Mouse (Mus musculus) lung, postnatal 14 days (tissue): Measurements from ENCODE around the gene Il22ra2.

Experiments used
- DNase-seq: peaks from one replicate; pipeline ENCODE4 v3.0.0; 2021

Il22ra2 gene

DNA sequence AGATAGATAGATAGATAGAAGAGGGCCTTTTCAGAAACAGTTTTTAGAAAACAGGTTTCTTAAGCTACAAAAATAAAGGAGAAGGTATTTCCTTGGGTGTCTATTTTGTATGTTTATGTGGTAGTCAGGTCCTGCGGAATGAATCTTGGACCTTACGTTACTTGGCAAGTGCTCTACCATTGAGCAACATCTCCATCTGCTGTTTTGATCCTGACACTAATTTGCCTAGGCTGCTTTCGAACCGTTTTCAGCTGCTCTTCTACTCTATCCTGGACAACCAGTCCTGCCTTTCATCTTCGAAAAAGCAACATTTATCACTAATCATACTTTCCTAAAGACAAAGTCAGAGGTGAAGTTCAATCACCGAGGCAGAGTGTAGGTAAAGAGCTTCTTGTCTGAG, 18.6 kb upstream of the Il22ra2 start:
- no peak for DNase-seq

DNA sequence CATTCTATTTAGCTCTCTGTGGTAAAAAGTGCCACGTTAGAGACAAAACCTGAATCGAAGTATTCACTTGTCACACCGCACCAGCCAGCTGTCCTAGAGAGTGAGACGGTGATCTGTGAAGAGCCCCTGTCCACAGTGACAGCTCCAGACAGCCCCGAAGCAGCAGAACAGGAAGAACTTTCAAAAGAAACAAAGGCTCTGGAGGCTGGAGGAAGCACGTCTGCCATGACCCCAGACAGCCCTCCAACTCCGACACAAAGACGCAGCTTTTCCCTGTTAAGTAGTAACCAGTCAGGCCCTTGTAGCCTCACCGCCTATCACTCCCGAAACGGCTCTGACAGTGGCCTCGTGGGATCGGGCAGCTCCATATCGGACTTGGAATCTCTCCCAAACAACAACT, 12.7 kb upstream of the Il22ra2 start:
- DNase-seq, result no peak

DNA sequence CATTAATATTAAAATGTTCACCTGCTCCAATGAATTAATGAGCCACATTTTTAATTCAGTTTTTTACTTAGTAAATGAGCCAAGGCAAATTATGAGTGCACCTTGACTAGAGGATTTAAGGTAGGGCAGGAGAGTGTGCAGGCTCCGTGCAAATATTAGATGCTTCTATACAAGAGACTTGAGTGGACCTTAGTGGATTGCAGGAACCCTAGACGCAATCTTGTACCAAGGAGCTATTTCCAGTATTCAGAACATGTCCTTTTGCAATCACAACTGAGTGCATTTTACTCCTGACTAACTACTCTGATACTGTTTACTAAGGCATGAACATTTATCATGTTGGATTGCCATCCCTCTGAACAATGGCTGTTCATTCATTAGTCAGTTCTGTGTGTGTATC, 10.2 kb upstream of the Il22ra2 start:
- no peak for DNase-seq

DNA sequence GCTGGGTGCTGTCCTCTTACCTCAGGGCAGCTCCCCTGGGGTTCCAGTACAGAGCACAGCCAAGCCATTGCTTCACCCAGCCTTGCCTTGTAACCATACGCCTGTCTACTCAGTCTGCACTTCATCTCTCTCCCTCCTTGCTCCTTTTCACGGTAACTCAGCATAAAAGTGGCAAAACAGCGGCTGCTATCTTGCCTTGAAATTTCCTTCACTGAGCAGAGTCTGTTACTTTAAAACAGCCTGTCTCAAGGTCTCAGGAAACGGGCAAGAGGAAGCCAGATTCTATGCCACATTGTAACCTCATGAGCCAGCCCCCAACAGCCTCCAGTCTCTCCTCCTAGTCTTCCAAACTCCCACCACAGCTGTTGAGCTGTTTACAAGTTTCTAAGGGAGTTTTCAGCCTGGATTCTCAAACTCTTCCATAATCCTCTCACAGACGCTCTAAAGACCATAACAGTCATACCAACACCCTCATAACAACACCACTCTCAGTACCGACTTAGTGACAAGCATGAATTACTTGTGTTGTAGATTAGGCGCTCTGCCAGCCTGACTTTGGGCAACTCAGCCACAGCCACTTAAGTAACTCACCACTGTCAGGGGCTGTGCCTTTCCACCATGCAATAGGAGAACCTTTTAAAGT, 8.6 kb upstream of the Il22ra2 start:
- peak; percentile 68 for DNase-seq

DNA sequence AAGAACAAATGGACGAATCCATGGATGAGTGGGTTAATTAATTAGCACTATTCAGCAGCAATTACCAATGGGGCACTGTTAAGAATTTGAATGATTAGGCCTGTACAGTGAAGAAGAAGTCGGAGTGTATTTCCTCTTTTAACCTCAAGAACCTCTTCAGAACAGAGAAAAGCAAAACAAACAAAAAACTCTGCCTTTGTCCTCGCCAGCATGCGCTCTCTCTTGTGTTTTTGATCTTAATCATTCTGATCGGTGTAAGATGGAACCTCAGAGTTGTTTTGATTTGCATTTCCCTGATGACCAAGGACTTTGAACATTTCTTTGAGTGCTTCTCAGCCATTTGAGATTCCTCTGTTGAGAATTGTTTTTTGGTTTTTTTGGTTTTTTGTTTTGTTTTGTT, 2.1 kb upstream of the Il22ra2 start:
- no peak for DNase-seq

DNA sequence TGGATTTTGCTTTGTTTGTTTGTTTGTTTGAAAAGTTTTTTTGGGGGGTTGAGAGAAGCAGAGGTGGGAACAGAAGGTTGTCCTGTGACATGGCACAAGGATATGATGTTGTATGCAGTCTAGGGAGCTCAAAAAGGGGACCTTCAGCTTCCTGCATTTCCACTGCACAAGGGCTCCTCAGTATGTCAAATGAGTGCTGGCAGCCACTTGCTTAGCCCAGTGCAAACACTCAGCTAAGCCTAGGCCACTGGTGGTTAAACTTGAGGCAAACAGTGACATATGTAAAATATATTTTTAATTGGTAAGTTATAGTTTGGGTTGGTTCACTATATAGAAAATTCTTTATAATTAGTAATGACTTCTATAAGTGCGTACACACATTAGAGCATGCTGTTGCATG, 2.8 kb downstream of the Il22ra2 start:
- no peak for DNase-seq

DNA sequence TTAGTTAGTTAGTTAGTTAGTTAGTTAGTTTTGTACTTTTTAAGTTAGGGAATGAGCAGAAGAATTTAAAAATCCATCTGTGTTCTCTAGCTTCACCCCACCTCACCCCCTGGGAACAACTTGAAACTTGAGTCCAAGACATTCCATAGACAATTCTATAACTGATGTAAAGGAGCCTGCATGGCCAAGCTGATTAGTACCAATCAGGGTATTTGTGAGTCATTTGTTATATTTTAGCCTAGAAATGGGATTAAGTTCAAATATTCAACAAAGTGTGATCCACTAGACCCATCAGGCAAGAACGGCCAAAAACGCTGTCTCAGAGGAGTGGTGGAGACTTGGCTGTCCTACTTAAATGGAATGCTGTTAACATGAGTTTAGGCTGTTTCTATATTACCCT, 5.5 kb downstream of the Il22ra2 start:
- DNase-seq, result no peak

DNA sequence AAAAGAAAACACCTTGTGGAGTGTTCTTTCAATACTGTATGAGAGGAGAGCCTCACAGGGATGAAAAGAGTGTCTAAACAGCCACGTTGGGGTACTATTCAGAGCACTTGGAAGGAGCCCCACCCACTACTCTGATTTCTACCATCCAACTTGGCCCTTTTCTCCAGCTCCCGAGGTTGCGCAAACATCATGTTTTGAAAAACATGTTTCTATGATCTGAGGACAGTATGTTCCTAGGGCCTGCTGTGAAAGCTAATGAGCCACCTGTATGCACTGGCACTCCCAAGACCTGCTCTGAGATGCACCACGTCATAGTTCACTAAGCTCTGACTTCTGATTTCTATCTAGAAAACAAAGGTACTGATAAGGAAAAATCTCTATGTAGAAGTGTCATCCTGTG, 6.0 kb downstream of the Il22ra2 start:
- peak; percentile 55 for DNase-seq

DNA sequence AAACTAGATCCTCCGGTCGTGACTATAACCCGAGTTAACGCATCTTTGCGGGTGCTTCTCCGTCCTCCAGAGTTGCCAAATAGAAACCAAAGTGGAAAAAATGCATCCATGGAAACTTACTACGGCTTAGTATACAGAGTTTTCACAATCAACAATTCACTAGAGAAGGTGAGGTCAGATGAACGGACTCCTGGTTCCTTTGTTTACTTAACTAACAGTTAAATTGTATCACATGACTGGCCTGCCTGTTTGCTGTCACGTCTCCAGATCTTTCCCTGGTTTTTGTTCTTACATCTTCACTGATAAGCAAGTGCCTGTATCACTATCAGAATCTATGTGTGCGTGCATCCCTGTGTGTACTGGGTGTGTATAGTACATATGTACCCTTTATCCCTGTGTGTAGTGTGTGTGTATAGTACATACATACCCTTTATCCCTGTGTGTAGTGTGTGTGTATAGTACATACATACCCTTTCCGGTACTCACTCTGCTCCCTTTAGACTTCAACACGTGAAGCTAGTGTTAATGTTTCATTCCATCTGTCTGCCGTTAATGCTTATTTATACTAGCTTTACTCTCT, 9.9 kb downstream of the Il22ra2 start:
- DNase-seq, result no peak

DNA sequence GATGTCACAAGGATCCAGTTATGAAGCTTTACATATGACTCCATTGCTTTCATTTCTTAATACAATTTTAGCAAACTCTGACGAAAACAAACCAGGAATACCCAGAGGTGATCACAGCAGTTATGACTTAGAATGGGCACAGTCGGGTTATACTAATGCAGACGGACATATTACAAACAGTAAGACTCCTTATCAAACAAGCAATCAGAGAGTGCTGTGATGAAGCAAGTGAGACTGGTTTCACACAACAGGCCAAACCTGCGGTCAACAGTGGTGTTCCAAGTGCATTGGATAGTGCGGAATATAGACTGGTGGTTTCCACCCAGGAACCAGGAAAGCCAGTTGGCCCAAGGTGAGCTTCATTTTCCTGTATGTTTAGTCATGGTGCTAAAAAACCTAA, 17.1 kb downstream of the Il22ra2 start:
- DNase-seq, result no peak

DNA sequence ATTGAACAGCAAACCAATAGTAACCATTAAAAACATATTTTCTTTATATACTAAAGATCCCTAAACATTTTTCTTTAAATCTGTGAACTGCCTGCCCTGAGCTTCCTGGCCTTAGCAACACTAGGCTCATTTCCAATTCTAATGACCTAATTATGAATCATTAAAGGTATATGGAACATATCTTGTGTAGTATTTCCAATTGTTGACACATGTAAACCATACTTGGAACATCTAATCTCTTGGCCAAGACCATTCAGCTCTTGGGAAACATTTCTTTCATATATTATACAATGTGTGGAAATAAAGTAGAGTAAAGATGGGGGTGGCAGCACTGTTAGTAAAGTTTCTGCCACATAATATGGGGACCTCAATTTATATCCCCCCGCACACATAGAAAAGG, 17.8 kb downstream of the Il22ra2 start:
- DNase-seq, result no peak

DNA sequence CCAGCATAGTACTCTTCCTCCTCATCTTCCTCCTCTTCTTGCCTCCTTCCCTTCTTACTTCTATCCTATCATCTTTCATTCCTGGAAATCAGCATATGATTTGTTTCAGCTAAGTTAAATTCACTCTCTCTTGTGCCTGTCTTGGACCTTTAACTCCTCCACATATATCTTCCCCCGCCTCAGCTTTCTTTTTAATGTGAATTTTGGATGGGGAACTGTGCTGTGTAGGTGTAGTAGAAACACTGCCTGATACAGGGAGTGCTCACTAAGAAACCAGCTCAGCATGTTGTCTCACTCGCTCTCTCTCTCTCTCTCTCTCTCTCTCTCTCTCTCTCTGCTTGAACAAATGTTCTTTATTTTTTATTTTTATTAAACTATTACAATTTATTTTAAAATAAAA, 23.3 kb downstream of the Il22ra2 start:
- DNase-seq, result no peak

DNA sequence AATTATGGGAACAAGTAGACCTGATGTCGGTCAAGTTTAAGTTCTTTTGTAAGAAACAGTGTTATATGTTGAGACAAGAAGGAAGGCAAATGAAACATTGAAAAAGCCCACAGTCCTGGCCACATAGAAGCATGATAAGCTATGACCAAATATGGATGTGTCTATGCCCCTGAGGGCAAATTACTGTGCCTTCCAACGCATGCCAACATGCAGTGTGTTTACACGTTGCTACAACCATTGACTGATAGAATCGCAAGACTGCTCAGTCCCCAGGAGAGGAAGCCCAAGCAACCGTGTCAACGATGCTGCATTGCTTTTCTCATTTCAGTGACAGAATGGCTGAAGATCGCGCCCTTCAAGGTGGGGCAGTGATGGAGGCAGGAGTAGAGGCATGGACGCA, 35.6 kb downstream of the Il22ra2 start:
- DNase-seq, result no peak

DNA sequence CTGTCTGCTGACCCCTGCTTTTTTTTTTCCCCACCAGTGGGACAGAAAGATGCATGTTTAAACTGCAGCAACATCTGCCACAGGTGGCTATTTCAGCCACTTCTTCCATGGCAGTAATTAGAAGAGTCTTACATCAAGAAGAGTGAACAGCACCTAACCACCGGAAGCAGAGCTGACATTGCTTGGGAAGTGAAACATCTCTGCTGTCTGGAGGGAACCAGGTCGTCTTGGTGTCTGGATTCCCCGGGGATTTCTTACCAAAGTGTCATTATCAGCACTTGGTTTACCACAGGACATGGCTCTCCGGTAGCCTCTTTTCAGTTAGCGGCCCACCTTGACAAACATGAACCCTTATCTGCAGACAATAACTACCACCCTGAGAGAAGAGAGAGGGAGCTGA, 38.2 kb downstream of the Il22ra2 start:
- DNase-seq, result no peak

DNA sequence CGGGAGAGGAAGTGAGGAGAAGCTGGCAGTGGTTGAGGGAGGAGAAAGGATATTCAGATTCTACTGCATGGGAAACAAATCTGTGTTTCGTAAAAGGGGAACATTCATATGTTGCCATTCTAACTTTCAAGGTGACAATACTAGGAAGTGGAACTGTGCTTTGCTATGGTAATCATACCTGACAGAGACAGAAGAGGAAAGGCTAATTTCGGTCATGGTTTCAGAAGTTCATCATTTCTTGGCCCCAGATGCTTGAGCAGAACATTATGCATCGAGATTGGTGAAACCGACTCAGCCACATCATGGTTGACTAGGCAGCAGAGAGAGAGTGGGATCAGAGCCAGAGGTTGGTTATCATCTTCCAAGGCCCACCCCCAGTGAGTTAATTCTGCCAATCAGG, 47.2 kb downstream of the Il22ra2 start:
- DNase-seq, result no peak

DNA sequence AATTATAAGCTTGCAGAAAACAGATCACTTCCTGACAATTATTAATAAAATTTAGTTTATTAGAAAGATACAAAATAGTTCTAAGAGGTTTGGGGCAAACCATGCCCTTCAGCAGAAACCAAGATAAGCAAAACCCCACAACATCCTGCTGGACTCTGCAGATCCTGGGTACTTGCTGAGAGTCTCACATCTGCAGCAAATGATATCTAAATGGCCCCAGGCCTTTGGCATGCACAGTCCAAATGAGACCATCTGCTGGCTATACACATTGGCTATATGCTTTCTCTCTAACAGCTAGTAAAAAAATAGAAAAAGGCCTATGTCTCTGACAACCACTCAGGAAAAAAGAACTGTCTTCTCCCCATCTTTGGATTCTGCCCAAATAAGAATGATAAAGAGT, 50.2 kb downstream of the Il22ra2 start:
- DNase-seq, result no peak

DNA sequence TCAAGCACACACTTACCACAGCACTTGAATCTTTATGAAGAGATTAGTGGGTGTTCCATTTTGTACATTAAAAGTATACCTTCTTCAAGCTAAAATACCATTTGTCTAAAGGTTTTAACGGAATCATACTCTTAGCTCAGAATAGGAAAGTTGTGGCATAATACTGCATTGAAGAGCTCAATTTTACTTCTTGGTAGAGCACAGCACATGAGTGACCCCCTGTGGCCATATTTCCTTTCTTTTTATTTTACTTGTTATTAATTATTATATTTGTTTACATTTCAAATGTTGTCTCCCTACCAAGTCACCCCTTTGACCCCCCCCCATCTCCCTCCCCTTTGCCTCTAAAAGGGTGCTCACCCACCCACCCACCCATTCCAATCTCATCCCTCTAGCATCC, 51.3 kb downstream of the Il22ra2 start:
- peak; percentile 28 for DNase-seq
